Mouse (Mus musculus) lung, adult 10 weeks (tissue): ENCODE measurements around the gene Grip1. TPM values are rescaled to one million over a fixed set of nuclear protein-coding genes. Genes with fewer than 3 reads are reported as not detected.

Experiments
- polyA plus RNA-seq: library from polyadenylated mRNA; stranded (reverse); fragments of 350-450 nt; fragmentation: Illumina TruSeq; extraction: RNeasy Lipid Tissue Mini Kit (QIAGEN cat#74804); gene quantifications from one replicate; pipeline ENCODE4 v1.2.3, GENCODE M21; 2014; ENCODE audit warnings: low read depth, low replicate concordance; ENCODE audit not compliant: insufficient read depth

The Grip1 gene
- 0.51 TPM for polyA plus RNA-seq

GRCm38 (mm10) chr10:119453431-119454105 lies at the start of gene Grip1:
Gene Grip1, plus strand, starts transcription at chr10:119453830.

GRCm38 (mm10) chr10:120112507-120113396 lies 659.1 kb downstream of the Grip1 start, which contains the start of gene Helb:
Gene Helb, minus strand, starts transcription at chr10:120112987.

Other genes starting within 250 kb of the Grip1 start
- gene Cand1, start 213.8 kb upstream of the Grip1 start, polyA plus RNA-seq: 13.6 TPM